Mouse (Mus musculus): Measurements from ENCODE around the gene Angel1.

DNA sequence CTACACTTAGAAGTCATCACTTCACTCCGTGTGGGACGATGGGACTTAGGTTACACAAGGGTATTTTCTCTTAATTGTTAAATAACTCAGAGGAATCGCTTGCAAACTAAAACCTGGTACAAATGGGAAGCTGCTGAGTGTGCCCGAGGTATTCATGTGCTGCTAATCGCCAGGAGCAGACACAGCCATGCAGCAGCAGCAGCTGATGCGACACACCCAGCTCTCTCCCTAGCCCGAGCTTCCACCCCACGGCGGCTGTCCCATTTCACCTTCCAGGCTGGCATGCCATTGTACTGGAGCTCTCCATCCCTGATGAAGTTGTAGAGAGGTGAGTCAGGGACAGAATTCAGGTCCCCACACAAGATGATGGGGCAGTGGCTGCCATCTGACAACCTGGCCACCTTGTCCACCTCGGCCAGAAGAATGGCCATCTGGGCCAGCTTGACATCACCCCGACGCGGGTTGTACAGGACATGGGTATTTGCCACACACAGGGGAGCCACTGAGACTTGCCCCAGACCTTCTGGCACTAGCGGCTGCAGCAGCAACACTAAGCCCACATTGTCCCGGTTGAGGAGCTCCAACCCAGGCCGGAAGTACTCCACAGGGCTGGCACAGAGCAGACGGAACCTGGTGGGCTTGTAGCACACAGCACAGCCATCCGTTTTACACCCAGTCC lies 6.2 kb downstream of the Angel1 start:
- TF ChIP-seq POLR2A (IDR thresholded peaks at IDR 0.05; ENCODE audit: insufficient read depth, low read depth, low read length) (no peak), CTCF (IDR thresholded peaks at IDR 0.05) (no peak), EP300 (IDR thresholded peaks at IDR 0.05; ENCODE audit: insufficient read depth, low read depth, low read length) (no peak)

Data from heart, adult 2 months (tissue).